Mouse (Mus musculus): Measurements from ENCODE around the gene Rcsd1.

Rcsd1 gene

DNA sequence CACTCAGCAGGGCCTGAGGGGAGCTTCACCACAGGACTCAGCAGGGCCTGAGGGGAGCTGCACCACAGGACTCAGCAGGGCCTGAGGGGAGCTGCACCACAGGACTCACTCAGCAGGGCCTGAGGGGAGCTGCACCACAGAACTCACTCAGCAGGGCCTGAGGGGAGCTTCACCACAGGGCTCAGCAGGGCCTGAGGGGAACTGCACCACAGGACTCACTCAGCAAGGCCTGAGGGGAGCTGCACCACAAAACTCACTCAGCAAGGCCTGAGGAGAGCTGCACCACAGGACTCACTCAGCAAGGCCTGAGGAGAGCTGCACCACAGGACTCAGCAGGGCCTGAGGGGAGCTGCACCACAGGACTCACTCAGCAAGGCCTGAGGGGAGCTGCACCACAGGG, 29.5 kb downstream of the Rcsd1 start:
- CTCF ChIA-PET: interaction anchor here (0.6 to 1.5 kb wide), 7 partner anchors 10 to 102 kb away, joined by 3 to 5 read pairs (median 4); partner anchors contain the start of gene Creg1 (in 1 of the 4)
- POLR2A ChIA-PET: interaction anchor here in 1 of 4 experiments (1.1 kb wide), 1 partner anchor 16 kb away, joined by 3 read pairs; no protein-coding TSS in a partner anchor

DNA sequence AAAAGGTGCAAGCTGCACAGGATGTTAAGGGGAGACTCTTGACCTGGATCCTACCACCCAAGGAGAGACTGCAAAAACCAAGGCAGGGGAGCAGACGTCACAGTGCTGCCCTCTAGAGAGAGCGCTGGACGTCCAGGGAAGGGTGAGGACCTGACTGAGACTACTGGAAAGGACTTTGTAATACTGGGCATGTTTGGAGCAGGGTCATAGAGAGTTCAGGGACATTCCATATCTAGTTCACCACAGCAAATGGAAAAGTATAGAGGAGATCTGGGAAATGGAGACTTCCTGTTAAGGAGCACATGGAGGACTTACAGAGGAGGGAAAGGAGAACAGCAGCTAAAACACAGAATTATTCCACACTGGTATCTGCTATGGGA, 29.9 kb downstream of the Rcsd1 start:
- ChIA-PET CTCF (interaction anchor here (0.6 to 1.5 kb wide), 8 partner anchors 10 to 103 kb away, joined by 3 to 5 read pairs (median 4); partner anchors contain the start of gene Creg1 (in 1 of the 4)), POLR2A (interaction anchor here in 2 of 4 experiments (1.1 kb wide), 2 partner anchors 15 to 24 kb away, joined by 3 read pairs; no protein-coding TSS in a partner anchor)

DNA sequence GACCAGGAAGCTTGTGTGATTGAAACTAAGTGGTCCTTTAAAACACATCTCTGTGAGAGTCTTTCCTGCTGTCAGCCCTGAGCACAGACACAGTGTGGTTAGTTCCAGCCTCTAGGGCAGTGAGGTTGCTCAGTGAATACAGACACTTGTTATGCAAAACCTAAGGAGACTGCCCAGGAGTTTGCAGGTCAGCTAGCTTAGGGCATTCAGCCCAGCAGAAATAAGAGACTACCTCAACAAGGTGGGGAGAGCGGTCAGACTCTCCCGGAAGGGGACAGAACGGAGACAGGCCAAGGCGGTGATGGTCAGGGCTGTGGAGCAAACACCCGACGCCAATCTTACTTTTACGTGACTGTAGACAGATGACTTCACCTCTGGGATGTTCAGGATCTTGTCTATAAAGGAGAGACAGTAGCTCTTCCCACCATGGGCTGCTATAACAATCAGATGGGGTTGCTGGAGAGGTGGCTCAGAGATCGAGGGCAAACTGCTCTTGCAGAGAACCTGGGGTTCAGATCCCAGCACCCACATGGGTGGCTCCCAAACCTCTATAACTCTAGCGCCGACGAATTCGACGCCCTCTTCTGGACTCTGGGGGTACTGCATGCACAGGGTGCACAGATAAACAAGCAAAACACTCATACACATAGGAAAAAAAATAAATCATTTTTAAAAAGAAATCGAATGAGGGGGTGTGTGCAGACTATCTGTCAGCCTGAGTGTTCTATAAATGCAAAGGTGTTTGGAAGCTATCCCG, 30.5 kb downstream of the Rcsd1 start:
- POLR2A ChIA-PET: interaction anchor here in 2 of 4 experiments (0.9 to 1.7 kb wide), 9 partner anchors 11 to 219 kb away, joined by 3 to 7 read pairs (median 3); partner anchors contain the start of genes Dcaf6 (in 1 of the 2), Mpc2 (in 1 of the 2) and Mpzl1 (in 1 of the 2)

DNA sequence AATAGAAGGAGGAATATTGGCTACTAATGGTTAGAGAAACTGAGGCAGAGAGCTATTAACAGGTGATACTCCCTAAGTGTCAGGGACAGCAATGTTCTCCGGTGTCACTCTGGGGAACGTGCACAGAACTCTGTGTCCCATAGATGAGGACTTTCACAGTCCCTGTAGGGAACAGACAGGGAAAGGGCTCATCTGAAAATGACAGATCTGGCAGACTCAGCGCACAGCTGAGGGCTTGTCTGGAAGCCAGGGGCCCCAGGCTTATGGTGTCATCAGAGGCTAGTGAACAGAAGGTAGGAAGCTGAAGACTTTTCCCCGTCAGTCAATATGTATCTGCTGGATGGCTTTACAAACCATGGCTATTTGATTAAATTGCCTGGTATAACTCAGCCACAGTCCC, 32.0 kb downstream of the Rcsd1 start:
- POLR2A ChIA-PET: interaction anchor here in 2 of 4 experiments (1.0 to 1.7 kb wide), 3 partner anchors 10 to 91 kb away, joined by 3 to 7 read pairs (median 4); partner anchors contain the start of gene Mpzl1 (in 1 of the 2)

More for the DNA sequence above, 30.5 kb downstream of the Rcsd1 start:
- CTCF ChIA-PET: interaction anchor here (0.6 to 1.5 kb wide), 16 partner anchors 8 to 490 kb away, joined by 3 to 5 read pairs (median 3); partner anchors contain the start of gene Creg1 (in 1 of the 4)

DNA sequence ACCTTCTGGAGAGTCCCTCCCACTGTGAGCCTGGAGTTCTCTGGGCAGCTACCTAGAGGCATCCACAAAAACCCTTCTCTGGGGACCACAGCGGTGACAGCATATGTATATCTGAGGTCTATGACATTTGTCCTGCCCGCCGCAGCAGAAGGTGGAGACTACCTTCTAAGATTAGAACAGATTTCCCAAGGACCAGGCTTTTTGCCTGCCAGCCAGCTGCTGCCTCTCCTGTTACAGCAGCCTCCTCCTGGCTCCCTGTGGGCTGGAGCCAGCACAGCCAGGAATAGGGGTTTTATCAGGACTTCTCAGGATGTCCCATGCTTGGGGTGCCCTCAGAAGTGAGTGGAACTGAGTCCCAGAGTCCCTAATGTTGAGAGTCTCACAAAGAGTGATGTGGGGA, 32.6 kb downstream of the Rcsd1 start:
- ChIA-PET CTCF (no interaction called here), POLR2A (no interaction called here)

More for the DNA sequence above, 32.0 kb downstream of the Rcsd1 start:
- CTCF ChIA-PET: interaction anchor here in 3 of 4 experiments (0.5 to 1.4 kb wide), 4 partner anchors 9 to 103 kb away, joined by 3 to 5 read pairs (median 3); no protein-coding TSS in a partner anchor

DNA sequence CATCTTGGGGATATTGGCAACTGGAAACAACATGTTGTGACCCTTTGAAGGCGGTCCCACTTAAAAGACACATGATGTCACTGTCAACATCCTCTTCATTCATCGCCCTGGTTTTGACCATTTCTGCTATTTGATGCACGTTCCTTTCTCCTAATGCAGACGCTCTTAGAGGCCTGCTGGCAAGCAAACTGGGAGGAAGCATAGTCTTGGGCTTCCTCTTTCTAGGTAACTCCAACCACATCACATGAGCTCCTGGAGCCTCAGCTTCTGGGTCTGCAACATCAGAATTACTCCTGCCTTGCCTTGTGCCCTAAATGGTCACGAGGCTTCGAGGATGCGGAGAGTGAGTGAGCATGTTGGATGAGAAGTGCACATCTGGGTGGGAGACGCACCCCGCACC, 34.4 kb downstream of the Rcsd1 start:
- ChIA-PET POLR2A (interaction anchor here in 1 of 4 experiments (0.9 kb wide), 1 partner anchor 18 kb away, joined by 3 read pairs; no protein-coding TSS in a partner anchor), CTCF (no interaction called here)

DNA sequence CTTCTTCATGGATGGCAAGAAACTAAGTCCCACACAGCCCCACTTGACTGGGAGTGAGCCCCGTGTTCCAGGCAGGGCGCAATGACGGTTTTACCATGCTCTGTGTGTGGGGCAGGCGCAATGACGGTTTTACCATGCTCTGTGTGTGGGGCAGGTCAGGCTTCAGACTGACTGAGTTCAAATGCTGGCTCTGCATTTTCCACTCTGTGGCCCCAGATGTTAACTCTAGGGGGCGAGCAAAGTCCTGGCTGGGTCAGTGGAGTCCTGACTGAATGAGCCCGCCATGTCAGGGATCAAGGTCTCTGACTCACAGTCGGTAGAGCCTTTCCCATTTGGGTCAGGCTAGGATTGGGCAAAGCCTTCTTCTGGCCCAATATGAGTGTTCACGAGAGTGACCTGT, 37.2 kb downstream of the Rcsd1 start:
- ChIA-PET POLR2A (interaction anchor here in 1 of 4 experiments (0.6 to 1.0 kb wide), 2 partner anchors 10 to 16 kb away, joined by 3 read pairs; no protein-coding TSS in a partner anchor), CTCF (interaction anchor here in 1 of 4 experiments (0.5 kb wide), 1 partner anchor 9 kb away, joined by 3 read pairs; no protein-coding TSS in a partner anchor)

DNA sequence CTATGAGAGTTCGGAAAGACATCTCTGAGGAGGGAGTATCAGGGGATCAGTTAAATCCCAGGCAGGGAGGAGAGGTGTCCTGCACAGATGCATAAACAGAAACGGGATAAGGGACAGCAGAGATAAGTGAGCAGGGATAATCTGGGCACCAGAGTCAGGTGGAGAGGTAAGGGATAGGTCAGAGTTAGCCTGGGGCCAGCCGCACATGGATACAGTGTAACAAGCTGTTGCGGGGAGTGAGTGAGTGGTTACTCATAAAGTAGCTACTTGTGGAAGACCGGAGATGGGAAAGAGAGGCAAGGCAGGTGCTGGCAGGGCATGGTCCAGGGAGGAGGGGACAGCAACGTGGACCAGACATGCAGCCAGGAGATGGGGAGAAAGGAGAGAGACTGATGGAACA, 39.5 kb downstream of the Rcsd1 start:
- CTCF ChIA-PET: interaction anchor here in 1 of 4 experiments (1.3 kb wide), 1 partner anchor 10 kb away, joined by 4 read pairs; no protein-coding TSS in a partner anchor

DNA sequence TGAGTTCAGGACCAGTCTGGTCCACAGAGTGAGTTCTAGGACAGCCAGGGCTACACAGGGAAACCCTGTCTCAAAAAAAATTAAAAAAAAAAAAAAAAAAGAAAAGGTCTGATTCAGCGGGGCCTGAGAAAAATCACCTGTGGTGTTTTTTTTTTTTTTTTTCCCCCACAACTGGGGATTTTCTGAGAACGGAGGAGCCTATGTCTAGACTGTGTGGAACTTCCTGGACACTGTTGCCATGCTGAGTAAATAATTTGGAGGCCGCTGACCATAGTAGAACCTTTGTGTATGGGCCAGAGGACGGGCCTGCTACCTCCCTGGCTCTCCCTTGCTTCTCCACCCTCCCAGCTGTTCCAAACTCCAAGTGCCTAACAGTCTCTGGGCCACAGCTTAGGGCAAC, 40.7 kb downstream of the Rcsd1 start:
- ChIA-PET POLR2A (interaction anchor here in 1 of 4 experiments (0.8 to 1.6 kb wide), 2 partner anchors 18 to 27 kb away, joined by 3 to 5 read pairs; no protein-coding TSS in a partner anchor), CTCF (no interaction called here)

More for the DNA sequence above, 39.5 kb downstream of the Rcsd1 start:
- POLR2A ChIA-PET: no interaction called here

DNA sequence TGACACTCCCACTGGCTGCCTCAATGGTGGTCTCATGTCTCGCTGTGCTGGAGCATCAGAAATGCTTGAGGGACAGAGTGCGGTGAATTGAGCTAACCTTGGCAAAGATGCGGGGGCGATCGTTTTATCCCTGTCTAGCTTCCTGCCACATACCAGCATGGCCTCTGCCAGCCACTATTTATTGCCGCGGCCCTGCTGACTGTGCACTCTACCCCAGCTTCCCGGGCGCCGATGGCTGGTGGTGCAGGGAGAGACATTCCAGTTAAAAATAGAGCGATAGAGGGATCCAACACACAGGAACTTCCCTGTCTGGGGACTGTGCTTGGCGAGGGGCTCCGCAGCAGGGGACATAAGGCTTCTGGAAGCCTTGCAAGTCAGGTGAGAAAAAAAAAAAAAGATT, 42.2 kb downstream of the Rcsd1 start:
- ChIA-PET POLR2A (interaction anchor here in 3 of 4 experiments (0.6 to 1.7 kb wide), 9 partner anchors 10 to 107 kb away, joined by 3 to 7 read pairs (median 3); no protein-coding TSS in a partner anchor), CTCF (interaction anchor here (0.5 to 2.1 kb wide), 7 partner anchors 13 to 715 kb away, joined by 3 to 7 read pairs (median 4); no protein-coding TSS in a partner anchor)

DNA sequence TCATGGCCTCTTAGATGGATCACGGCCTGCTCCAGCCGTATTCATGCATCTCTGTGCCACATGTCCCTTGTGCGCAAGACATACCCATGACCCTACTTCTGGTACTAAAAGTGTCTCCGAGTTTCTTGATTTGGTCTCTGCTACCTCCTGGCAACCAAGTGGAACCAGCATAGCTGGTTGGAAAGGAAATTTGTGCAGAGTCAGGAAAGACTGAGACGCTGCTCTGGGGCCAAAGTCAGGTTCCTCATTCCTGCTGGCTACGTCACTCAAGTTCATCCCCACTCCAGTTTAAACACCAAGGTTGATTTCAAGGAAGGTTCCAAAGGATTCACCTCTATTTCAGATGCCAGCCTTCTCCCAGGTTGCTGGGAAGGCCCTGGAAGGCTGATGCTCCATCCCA, 42.6 kb downstream of the Rcsd1 start:
- CTCF ChIA-PET: interaction anchor here in 3 of 4 experiments (0.7 to 2.1 kb wide), 4 partner anchors 12 to 336 kb away, joined by 3 to 7 read pairs (median 4); no protein-coding TSS in a partner anchor

DNA sequence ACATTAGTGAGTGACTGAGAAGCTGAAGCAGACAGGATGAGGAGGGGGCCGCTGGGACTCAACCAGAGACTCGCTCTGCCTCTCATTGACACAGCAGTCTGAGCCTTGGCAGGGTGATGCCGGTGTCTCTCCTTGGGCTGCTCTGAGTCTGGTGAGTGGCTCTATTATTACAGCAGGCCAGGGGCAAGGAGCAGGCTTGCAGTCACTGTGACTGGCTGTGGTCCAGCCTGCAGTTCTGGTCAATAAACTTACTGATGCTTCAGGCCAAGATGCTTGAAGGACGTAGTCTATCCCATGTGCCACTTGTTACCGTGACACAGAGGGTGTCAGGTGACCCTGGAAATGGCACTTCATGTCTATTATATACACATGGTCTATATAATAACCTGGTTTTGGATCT, 43.8 kb downstream of the Rcsd1 start:
- CTCF ChIA-PET: interaction anchor here in 1 of 4 experiments (0.7 kb wide), 1 partner anchor 101 kb away, joined by 11 read pairs; no protein-coding TSS in a partner anchor
- POLR2A ChIA-PET: interaction anchor here in 1 of 4 experiments (0.7 to 1.7 kb wide), 3 partner anchors 21 to 331 kb away, joined by 4 to 7 read pairs (median 4); no protein-coding TSS in a partner anchor

More for the DNA sequence above, 42.6 kb downstream of the Rcsd1 start:
- POLR2A ChIA-PET: interaction anchor here in 2 of 4 experiments (0.6 to 1.7 kb wide), 7 partner anchors 10 to 281 kb away, joined by 3 to 7 read pairs (median 3); no protein-coding TSS in a partner anchor

DNA sequence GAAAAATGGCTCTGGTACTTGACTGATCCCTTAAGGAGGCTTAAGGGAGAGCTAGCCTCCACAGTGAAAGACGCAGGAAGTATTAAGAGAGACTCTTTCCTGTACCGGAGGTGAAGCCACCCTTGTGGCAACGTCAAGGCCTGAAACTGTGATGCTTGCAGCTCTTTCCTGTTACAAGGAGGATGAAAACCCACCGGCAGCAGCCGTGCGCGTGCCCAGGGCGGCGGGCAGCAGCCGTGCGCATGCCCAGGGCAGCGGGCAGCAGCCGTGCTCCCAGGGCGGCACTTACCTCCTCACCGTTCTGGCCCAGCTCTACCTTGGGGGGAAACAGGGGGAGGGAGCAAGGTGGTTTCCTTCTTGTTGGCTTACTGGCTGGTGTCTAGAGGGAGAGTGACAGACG, 46.3 kb downstream of the Rcsd1 start:
- CTCF ChIA-PET: interaction anchor here in 3 of 4 experiments (0.6 to 1.9 kb wide), 6 partner anchors 8 to 340 kb away, joined by 3 to 11 read pairs (median 4); partner anchors contain the start of gene Pou2f1 (in 1 of the 3)
- POLR2A ChIA-PET: interaction anchor here in 2 of 4 experiments (0.6 to 1.7 kb wide), 8 partner anchors 8 to 475 kb away, joined by 3 to 5 read pairs (median 4); no protein-coding TSS in a partner anchor

DNA sequence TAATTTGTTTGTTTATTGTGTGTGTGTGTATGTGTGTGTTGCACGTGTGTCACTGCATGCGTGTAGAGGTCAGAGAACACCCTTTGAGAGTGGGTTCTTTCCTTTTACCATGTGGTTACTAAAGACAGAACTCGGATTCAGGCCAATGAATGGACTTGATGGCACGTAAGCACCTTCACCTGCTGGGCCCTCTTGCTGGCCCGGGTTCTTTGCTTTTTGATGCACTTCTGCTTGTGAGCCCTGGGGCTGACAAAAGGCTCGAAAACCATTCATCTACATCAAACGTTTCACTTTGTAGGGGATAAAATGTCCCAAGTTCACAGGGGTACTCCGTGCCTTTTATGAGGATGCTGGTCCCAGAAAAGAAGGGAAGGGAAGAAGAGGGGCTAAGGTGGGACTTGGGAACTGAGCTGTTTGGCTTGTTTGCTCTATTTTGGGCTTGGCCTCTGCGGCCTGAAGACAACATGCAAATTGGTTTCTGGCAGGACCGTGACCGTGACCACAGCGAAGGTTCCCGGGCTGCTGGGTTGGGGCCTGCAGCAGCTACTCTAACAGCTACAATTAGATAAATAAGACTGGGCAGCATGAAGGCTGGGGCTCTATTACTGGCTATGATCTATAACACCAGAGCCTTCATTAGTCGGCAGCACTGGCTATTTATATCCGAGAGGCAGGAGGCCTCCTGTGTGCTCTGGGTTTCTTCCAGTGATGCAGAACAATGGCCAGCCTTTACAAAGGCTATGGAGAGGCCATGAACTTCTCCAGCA, 46.9 kb downstream of the Rcsd1 start:
- POLR2A ChIA-PET: interaction anchor here in 3 of 4 experiments (0.8 to 1.7 kb wide), 9 partner anchors 8 to 474 kb away, joined by 3 to 6 read pairs (median 3); partner anchors contain the start of genes Dcaf6 (in 1 of the 3) and Mpc2 (in 1 of the 3)

DNA sequence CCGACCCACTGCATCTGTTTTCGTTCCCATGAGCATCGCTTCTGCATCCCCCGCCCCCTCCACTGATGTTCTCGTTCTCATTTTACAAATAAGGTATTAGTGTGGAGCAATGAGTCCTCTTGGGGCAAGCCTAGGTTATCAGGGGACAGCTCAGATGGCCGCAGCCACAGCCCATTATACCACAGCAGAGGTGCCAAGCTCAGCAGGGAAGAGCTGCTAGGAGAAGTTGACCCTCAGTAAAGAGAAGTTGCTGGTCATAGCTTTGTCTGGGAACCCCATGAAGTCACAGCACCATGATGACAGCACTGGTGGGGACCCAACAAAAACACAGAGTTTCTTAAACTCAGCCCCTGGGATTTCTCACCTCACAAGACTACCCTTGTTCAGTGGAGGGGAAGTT, 47.8 kb downstream of the Rcsd1 start:
- CTCF ChIA-PET: interaction anchor here (0.6 to 1.9 kb wide), 5 partner anchors 8 to 199 kb away, joined by 3 to 11 read pairs (median 3); no protein-coding TSS in a partner anchor
- POLR2A ChIA-PET: interaction anchor here in 2 of 4 experiments (0.7 to 1.0 kb wide), 3 partner anchors 11 to 201 kb away, joined by 3 read pairs; partner anchors contain the start of genes Dcaf6 (in 2 of the 2) and Mpc2 (in 2 of the 2)

More for the DNA sequence above, 46.9 kb downstream of the Rcsd1 start:
- CTCF ChIA-PET: interaction anchor here in 3 of 4 experiments (0.8 to 1.9 kb wide), 7 partner anchors 8 to 200 kb away, joined by 3 to 11 read pairs (median 4); no protein-coding TSS in a partner anchor

DNA sequence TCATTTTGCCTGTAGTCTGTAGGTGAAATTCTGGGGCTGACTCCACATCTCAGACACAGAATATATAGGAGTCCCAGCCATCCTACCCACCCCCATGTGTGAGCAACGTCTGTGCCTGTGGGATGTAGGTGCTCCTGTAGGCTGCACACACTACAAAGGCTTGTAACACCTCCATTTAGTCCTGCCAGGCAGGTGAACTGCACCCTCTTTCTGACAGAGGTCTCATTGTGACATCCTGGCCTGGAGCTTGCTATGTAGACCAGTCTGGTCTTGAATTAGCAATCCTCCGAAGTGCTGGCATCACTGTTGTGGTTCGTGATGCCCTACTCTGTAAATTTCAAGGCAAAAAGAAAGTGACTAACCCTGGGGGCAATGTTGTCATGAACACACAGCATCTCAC, 48.4 kb downstream of the Rcsd1 start:
- ChIA-PET CTCF (interaction anchor here in 3 of 4 experiments (1.0 to 1.9 kb wide), 3 partner anchors 75 to 78 kb away, joined by 3 to 11 read pairs (median 7); no protein-coding TSS in a partner anchor), POLR2A (interaction anchor here in 2 of 4 experiments (0.7 to 1.0 kb wide), 2 partner anchors 200 to 201 kb away, joined by 3 read pairs; partner anchors contain the start of genes Dcaf6 (in 2 of the 2) and Mpc2 (in 2 of the 2))

DNA sequence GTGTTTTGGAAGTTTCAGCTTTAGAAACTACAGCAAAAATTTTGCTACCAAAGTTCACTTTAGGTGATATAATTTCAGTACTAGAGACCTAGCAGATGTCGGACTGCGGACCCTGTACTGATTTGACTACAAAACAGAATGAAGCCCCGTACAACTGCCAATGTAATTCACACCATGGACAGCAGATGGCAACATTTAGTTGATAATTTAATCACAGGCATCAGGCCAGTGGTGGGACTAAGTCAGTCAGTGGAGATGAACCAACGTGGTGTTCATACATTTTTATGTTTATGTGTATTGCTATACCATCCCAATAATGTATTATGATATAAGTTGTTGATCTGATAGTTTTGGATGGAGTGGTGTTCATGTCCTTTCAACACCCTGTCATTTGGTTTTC, 48.8 kb downstream of the Rcsd1 start:
- ChIA-PET POLR2A (interaction anchor here in 1 of 4 experiments (9.4 kb wide), 1 partner anchor 18 kb away, joined by 124 read pairs; no protein-coding TSS in a partner anchor), CTCF (interaction anchor here in 1 of 4 experiments (1.0 kb wide), 1 partner anchor 77 kb away, joined by 3 read pairs; no protein-coding TSS in a partner anchor)
